Mouse (Mus musculus) erythroblast, embryonic 14.5 days (primary cell): ENCODE measurements at regions not wholly inside any gene's neighbourhood (a gene's known extent, or its start where the extent isn't known, plus 50 kb on each side); places are given as distances from the start of the nearest gene placed in this dataset.

Experiments
- GATA1 ChIP-seq: IDR thresholded peaks from 2 replicates; pipeline ENCODE4 v1.6.1; 2012; ENCODE audit warnings: low read length, inconsistent platforms, mixed read lengths
- TAL1 ChIP-seq: IDR thresholded peaks from 3 replicates; pipeline ENCODE4 v1.6.1; 2012; ENCODE audit warnings: low read length, inconsistent platforms, mixed read lengths

GRCm38 (mm10) chr2:171231288-171232050 lies 499.9 kb downstream of the Dok5 start:
- TF ChIP-seq GATA1 (no peak), TAL1 (no peak)
